ENCODE assay signal across 8 mouse cellular contexts in genomic region chr14:24500091-24500844, GRCm38 (mm10). TPM values are rescaled to one million over a fixed set of nuclear protein-coding genes. Genes with fewer than 3 reads are reported as not detected.
DNase-seq lines count a peak whose midpoint lies in the region; ATAC-seq and TF ChIP-seq lines count a peak whose summit lies in the region.

No protein-coding gene starts in this region.

- 14% methylated on average over 18 of the region's 18 CpGs for WGBS in forebrain, postnatal 0 days
- 22% methylated on average over 18 of the region's 18 CpGs for WGBS in liver, embryonic 16.5 days (ENCODE audit: insufficient replicate concordance)
- WGBS in neural tube, embryonic 14.5 days: 21% methylated on average over 18 of the region's 18 CpGs

- TF ChIP-seq CTCF in forebrain, postnatal 0 days (IDR thresholded peaks at IDR 0.05; ENCODE audit: low read depth): peak; percentile 95

- H3K9ac ChIP-seq in forebrain, postnatal 0 days: peak overlapping the region; percentile 43
- H3K9ac ChIP-seq in liver, embryonic 16.5 days (ENCODE audit: low read depth, low read length): no peak overlapping the region
- H3K9ac ChIP-seq in neural tube, embryonic 14.5 days (replicated peaks; ENCODE audit: low read depth, low read length): peak overlapping the region; percentile 29

- peak; percentile 81 for ATAC-seq in forebrain, postnatal 0 days
- peak; percentile 55 for ATAC-seq in liver, embryonic 16.5 days (ENCODE audit: low read depth)
- ATAC-seq in neural tube, embryonic 14.5 days (ENCODE audit: low read depth): peak; percentile 75

- peaks cover 8% of the 10 kb centered on the region; the same call in 1 of the 2 replicates for H3K4me1 ChIP-seq in forebrain, postnatal 0 days (ENCODE audit: insufficient read depth)
- H3K4me1 ChIP-seq in liver, embryonic 16.5 days (ENCODE audit: control insufficient read depth, low read depth, low read length): no peaks in the 10 kb centered on the region
- H3K4me1 ChIP-seq in neural tube, embryonic 14.5 days (ENCODE audit: control insufficient read depth, insufficient read depth, low read length): peaks cover 15% of the 10 kb centered on the region

- peak; percentile 82 for DNase-seq in ES-CJ7 (ENCODE audit: low read depth, low spot score)
- DNase-seq in cerebellum, adult 18-20 months: peak; percentile 89
- peak; percentile 96 for DNase-seq in forebrain, postnatal 0 days
- peak; percentile 84 to 85 for DNase-seq in heart, postnatal 36 days
- DNase-seq in layer of hippocampus, adult 11-12 months (ENCODE audit: low spot score): peak; percentile 87
- DNase-seq in testis, postnatal 10 days (ENCODE audit: low spot score): peak; percentile 92

- no peaks in the 10 kb centered on the region for H3K27me3 ChIP-seq in forebrain, postnatal 0 days (ENCODE audit: insufficient read depth, low read length)
- no peaks in the 10 kb centered on the region for H3K27me3 ChIP-seq in liver, embryonic 16.5 days (ENCODE audit: control insufficient read depth, insufficient read depth, low read depth, low read length)
- no peaks in the 10 kb centered on the region for H3K27me3 ChIP-seq in neural tube, embryonic 14.5 days (ENCODE audit: control insufficient read depth, insufficient read depth, low read length)

- no peak overlapping the region for H3K4me3 ChIP-seq in forebrain, postnatal 0 days (ENCODE audit: low read depth, low read length)
- H3K4me3 ChIP-seq in liver, embryonic 16.5 days (ENCODE audit: low read depth, low read length): no peak overlapping the region
- no peak overlapping the region for H3K4me3 ChIP-seq in neural tube, embryonic 14.5 days (ENCODE audit: low read depth, low read length)

- H3K27ac ChIP-seq in forebrain, postnatal 0 days (ENCODE audit: low read depth, low read length): peak overlapping the region; percentile 81
- no peak overlapping the region for H3K27ac ChIP-seq in liver, embryonic 16.5 days (ENCODE audit: low read length)
- H3K27ac ChIP-seq in neural tube, embryonic 14.5 days (ENCODE audit: low read depth, low read length): peak overlapping the region; percentile 93

- intact Hi-C loops in heart, postnatal 36 days (cut with DNase I): loop anchor here (2.0 to 10.0 kb wide), 9 partner anchors 45 to 1195 kb away; partner anchors contain the start of gene Ppif

- H3K4me2 ChIP-seq in forebrain, postnatal 0 days (ENCODE audit: low read depth): peak overlapping the region; percentile 33; the same call in 1 of the 2 replicates
- H3K4me2 ChIP-seq in liver, embryonic 16.5 days (ENCODE audit: low read depth, low read length): no peak overlapping the region
- H3K4me2 ChIP-seq in neural tube, embryonic 14.5 days (ENCODE audit: low read depth, low read length): peak overlapping the region; percentile 29; the same call in 1 of the 2 replicates

- peaks cover 37% of the 10 kb centered on the region for H3K36me3 ChIP-seq in forebrain, postnatal 0 days (ENCODE audit: insufficient read depth)
- peaks cover 34% of the 10 kb centered on the region for H3K36me3 ChIP-seq in liver, embryonic 16.5 days (ENCODE audit: control insufficient read depth, insufficient read depth)
- peaks cover 33% of the 10 kb centered on the region for H3K36me3 ChIP-seq in neural tube, embryonic 14.5 days (ENCODE audit: control insufficient read depth, insufficient read depth, low read length)

- no peaks in the 10 kb centered on the region for H3K9me3 ChIP-seq in forebrain, postnatal 0 days (ENCODE audit: low read length)
- no peaks in the 10 kb centered on the region for H3K9me3 ChIP-seq in liver, embryonic 16.5 days (replicated peaks; ENCODE audit: control insufficient read depth, low read length)
- no peaks in the 10 kb centered on the region for H3K9me3 ChIP-seq in neural tube, embryonic 14.5 days (ENCODE audit: control insufficient read depth, low read length)

RNA-seq across cellular contexts. Expression of gene Rps24, which starts 13.3 kb away (rescaled TPM):
- 1,310 and 1,631 TPM in 2 replicates for total RNA-seq in forebrain, postnatal 0 days (2014; rRNA removed)
- 795 and 979 TPM in 2 replicates for polyA plus RNA-seq in forebrain, postnatal 0 days (2015; fragmentation: Nextera tagmentation; extraction: Ambion mirVana)
- total RNA-seq in heart, postnatal 36 days (2021): 100 to 1,000 TPM; 850 to 903 TPM
- polyA plus RNA-seq in liver, embryonic 16.5 days (2015; fragmentation: Nextera tagmentation; extraction: Ambion mirVana): 374 and 426 TPM in 2 replicates
- polyA plus RNA-seq in neural tube, embryonic 14.5 days (2014; fragmentation: Nextera tagmentation; extraction: Ambion mirVana): 705 and 740 TPM in 2 replicates

RNA-seq across cellular contexts. Expression of gene Polr3a, which starts 13.4 kb away (rescaled TPM):
- 19.5 and 29.9 TPM in 2 replicates for total RNA-seq in forebrain, postnatal 0 days (2014; rRNA removed)
- 8.1 and 13.4 TPM in 2 replicates for polyA plus RNA-seq in forebrain, postnatal 0 days (2015; fragmentation: Nextera tagmentation; extraction: Ambion mirVana)
- 10 to 100 TPM; 10.6 to 11.5 TPM for total RNA-seq in heart, postnatal 36 days (2021)
- 6.5 TPM in 2 replicates for polyA plus RNA-seq in liver, embryonic 16.5 days (2015; fragmentation: Nextera tagmentation; extraction: Ambion mirVana)
- 19.8 and 23.7 TPM in 2 replicates for polyA plus RNA-seq in neural tube, embryonic 14.5 days (2014; fragmentation: Nextera tagmentation; extraction: Ambion mirVana)
